Mouse (Mus musculus) liver, embryonic 13.5 days (tissue): ENCODE results near the gene Marf1. TPM values are rescaled to one million over a fixed set of nuclear protein-coding genes. Genes with fewer than 3 reads are reported as not detected.
A peak's percentile ranks its signal among the peaks of the same experiment; 100 is the strongest.
"Not testable (repeated sequence)": the region's sequence is repeated elsewhere in the genome, so short reads cannot be mapped to it uniquely, and the experiment has no call there.

ENCODE experiments used
- ATAC-seq: fragments of 200-750 bp; cut with Nextera tagmentation; 2 replicates; pipeline ENCODE4 v1.8.0; 2017; ENCODE audit warnings: low read depth, mild to moderate bottlenecking, moderate number of reproducible peaks, moderate library complexity
- DNase-seq: peaks from one replicate; pipeline ENCODE4 v3.0.0; 2022
- H3K27ac ChIP-seq: fragments of 300-500 bp; sonication (generic); 2 replicates; pipeline ENCODE4 v1.5.1; 2015; ENCODE audit warnings: moderate library complexity, mild to moderate bottlenecking, inconsistent platforms
- H3K27me3 ChIP-seq: fragments of 300-500 bp; sonication (generic); 2 replicates; pipeline ENCODE4 v1.6.1; 2015; ENCODE audit warnings: mild to moderate bottlenecking, inconsistent platforms
- H3K36me3 ChIP-seq: fragments of 300-500 bp; sonication (generic); 2 replicates; pipeline ENCODE4 v1.6.1; 2015; ENCODE audit warnings: mild to moderate bottlenecking, inconsistent platforms
- H3K4me1 ChIP-seq: fragments of 300-500 bp; sonication (generic); replicated peaks from 2 replicates; pipeline ENCODE4 v1.6.1; 2015; ENCODE audit warnings: inconsistent platforms
- H3K4me2 ChIP-seq: fragments of 300-500 bp; sonication (generic); 2 replicates; pipeline ENCODE4 v1.6.1; 2015; ENCODE audit warnings: inconsistent platforms, mild to moderate bottlenecking, moderate library complexity
- H3K4me3 ChIP-seq: fragments of 300-500 bp; sonication (generic); replicated peaks from 2 replicates; pipeline ENCODE4 v1.5.1; 2015; ENCODE audit warnings: mild to moderate bottlenecking, inconsistent platforms
- H3K9ac ChIP-seq: fragments of 300-500 bp; sonication (generic); 2 replicates; pipeline ENCODE4 v1.6.1; 2015; ENCODE audit warnings: mild to moderate bottlenecking, inconsistent platforms
- H3K9me3 ChIP-seq: fragments of 300-500 bp; sonication (generic); replicated peaks from 2 replicates; pipeline ENCODE4 v1.6.1; 2016; ENCODE audit warnings: inconsistent platforms
- WGBS: fragments of 180-500 bp; shearing (Covaris S2); methylation state at CpG from one replicate; pipeline ENCODE4 v1.1.7; 2015; ENCODE audit not compliant: insufficient replicate concordance; 5-methylcytosine and 5-hydroxymethylcytosine counted together
- polyA plus RNA-seq: library from polyadenylated mRNA; unstranded; fragments of >200 nt; fragmentation: Nextera tagmentation; extraction: Ambion mirVana; gene quantifications from 2 replicates; pipeline ENCODE4 v1.2.1, GENCODE M21; 2015

The Marf1 gene
- polyA plus RNA-seq, 1 experiment from 2014 or later, result 6.2 TPM

DNA sequence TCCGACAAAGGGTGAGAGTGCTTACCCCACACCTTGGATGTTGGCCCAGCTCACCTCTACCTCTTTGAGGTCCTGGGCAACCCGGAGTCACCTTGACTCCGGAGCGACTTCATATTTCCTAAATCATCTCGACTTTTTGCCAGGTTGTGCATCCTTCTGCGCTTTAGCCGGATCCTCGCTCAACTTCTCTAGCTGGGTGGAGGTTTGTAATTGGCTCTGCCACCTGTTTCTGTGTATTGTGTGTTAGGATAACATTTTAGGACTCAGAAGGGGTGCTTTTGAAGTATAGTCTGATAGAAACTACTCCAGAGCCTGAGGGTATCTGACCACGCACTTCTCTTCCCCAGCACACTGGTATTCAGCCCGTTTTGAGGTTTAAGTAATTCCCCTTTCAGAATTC, 580 bp upstream of the Marf1 start:
- 1% methylated on average over 10 of the region's 10 CpGs for WGBS
- Histone ChIP-seq H3K27me3 (no peaks in the 10 kb centered on the region), H3K9me3 (no peaks in the 10 kb centered on the region), H3K4me3 (peak overlapping the region; percentile 83), H3K36me3 (peaks cover 24% of the 10 kb centered on the region), H3K9ac (peak overlapping the region; percentile 92), H3K4me2 (peak overlapping the region; percentile 81), H3K27ac (peak overlapping the region; percentile 87), H3K4me1 (peaks cover 67% of the 10 kb centered on the region)
- DNase-seq (no peak), ATAC-seq (no peak)

DNA sequence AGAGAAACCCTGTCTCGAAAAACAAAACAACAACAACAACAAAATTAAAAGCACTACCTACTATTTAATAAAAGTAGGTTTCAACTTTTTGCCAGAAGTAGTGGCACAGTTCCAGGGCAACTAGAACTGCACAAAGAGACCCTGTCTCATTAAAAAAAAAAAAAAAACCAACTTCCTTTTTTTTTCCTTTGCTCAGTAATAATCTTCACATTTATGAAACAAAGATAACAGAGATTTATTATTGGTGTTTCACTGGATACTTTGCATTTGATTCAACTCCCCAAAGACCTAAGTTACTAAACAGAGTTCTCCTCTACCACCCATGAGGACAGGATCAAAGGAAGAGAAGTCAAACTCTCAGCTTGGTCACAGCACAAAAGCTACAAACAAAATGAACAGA, 2.2 kb downstream of the Marf1 start:
- Histone ChIP-seq H3K4me1 (peaks cover 61% of the 10 kb centered on the region), H3K36me3 (no peaks in the 10 kb centered on the region), H3K27me3 (no peaks in the 10 kb centered on the region), H3K4me2 (no peak overlapping the region), H3K9me3 (no peaks in the 10 kb centered on the region), H3K27ac (no peak overlapping the region), H3K9ac (no peak overlapping the region), H3K4me3 (no peak overlapping the region)
- ATAC-seq (no peak), DNase-seq (no peak)
- WGBS, result 73% methylated on average over 1 of the region's 1 CpGs

DNA sequence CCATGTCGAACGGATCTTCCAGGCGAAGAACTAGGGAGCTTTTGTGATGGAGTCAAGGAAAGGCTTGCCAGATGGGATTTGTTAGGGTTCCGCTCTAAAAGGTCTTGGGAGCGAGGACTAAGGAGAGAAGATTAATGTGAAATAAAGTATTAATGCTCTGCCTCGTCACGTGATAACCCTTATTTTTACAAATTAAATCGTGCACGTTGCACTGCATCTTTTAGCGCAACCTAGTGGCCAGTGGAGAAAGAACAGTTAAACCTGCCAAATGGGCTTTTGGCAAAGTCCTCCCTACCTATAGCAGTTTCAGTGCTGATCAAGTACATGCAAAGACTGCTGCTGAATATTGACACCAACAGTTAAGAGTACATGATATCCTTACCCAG, 3.4 kb downstream of the Marf1 start:
- ATAC-seq (no peak), DNase-seq (peak; percentile 62)
- Histone ChIP-seq H3K9me3 (no peaks in the 10 kb centered on the region), H3K9ac (peak overlapping the region; percentile 81), H3K4me1 (peaks cover 49% of the 10 kb centered on the region), H3K36me3 (no peaks in the 10 kb centered on the region), H3K27me3 (no peaks in the 10 kb centered on the region), H3K27ac (peak overlapping the region; percentile 90), H3K4me3 (peak overlapping the region; percentile 92), H3K4me2 (peak overlapping the region; percentile 86)
- WGBS, result under 1% methylated on average over 10 of the region's 10 CpGs

DNA sequence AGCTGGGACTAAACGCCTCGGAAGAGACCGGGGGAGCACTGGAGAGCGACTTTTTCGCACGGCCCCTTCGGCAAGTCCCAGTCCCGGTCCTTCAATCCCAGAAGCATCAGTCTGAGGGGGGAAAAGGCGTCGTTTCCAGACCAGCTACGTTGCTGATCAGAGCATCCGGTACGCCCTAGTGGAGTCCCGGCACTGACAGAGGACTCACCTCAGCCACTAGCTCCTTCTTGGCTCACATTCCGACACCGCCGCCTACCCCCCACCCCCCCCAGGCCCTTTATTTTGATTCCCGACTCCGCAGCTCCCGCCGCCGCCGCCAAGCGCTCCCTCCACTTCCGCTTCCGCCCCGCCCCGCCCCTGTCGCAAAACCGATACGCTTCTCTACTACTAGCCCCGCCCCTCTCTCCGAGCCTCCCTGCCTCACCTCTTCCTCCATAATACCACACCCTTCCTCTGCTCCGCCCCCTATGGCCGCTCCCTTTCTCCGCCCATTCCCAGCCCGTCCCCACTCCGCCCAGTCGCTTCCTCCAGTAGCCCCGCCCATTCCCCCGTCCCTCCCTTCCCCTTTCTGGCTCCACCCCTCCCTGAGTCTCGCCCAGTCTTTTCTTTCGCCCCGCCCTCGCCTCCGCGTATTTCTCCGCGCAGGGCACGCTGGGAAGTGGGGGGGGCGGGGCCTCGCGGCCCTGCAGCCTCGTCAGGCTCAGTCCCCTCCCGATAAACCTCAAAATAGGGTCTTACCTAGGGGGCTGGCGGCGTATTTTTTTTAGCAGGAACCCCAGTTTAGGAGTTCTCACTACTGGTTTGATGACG, 4.0 kb downstream of the Marf1 start:
- Histone ChIP-seq H3K4me1 (peaks cover 43% of the 10 kb centered on the region), H3K9ac (peak overlapping the region; percentile 88), H3K9me3 (no peaks in the 10 kb centered on the region), H3K36me3 (no peaks in the 10 kb centered on the region), H3K27me3 (no peaks in the 10 kb centered on the region), H3K4me3 (peak overlapping the region; percentile 92), H3K27ac (peak overlapping the region; percentile 90), H3K4me2 (peak overlapping the region; percentile 86)
- peak; percentile 79 for ATAC-seq
- under 1% methylated on average over 58 of the region's 58 CpGs for WGBS
- DNase-seq, result peak; percentile 99

DNA sequence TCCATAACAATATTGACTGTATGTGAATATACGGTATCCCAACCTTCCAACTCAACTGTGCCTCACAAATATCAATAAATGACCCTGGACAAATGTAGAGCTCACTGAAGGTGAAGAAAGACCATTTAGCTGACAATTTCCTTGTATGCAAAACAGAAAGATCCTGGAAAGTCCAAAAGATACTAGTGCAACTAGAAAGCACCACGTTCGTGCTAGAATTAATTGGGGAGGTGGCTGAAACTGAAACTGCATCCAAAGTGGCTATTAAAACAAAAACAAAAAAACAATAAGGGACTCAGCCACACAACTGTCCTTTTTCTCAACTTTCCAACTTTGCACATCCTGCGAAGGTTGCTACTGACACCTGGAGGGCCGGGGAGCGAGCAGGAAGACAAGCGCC, 4.6 kb downstream of the Marf1 start:
- ATAC-seq, result no peak
- H3K9me3 ChIP-seq, result no peaks in the 10 kb centered on the region
- H3K36me3 ChIP-seq, result 0 out of 2 replicates have a peak, but pooled peaks cover 3% of the 10 kb centered on the region
- H3K4me1 ChIP-seq, result peaks cover 40% of the 10 kb centered on the region
- DNase-seq, result no peak
- H3K27ac ChIP-seq, result peak overlapping the region; percentile 84
- 8% methylated on average over 7 of the region's 7 CpGs for WGBS
- H3K4me2 ChIP-seq, result peak overlapping the region; percentile 84
- H3K27me3 ChIP-seq, result no peaks in the 10 kb centered on the region
- H3K9ac ChIP-seq, result peak overlapping the region; percentile 88
- peak overlapping the region; percentile 92 for H3K4me3 ChIP-seq

DNA sequence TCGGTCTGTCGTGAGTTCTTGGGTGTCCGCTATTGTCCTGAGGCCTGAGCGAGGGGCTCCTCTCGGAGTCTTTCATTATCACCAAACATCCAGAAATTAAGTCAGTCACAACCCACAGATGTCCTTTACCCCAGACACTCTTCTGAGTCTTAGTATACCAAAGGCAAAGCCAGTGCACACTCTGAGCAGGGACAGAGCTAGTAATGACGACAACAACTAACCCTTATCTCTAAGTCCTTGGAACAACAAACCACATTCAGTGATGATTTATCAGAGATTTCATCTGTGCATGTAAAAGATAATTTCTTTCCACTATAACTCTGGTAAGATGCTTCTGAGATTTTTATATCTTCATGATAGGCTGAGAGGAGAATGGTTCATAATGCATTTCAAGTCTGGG, 6.8 kb downstream of the Marf1 start:
- Histone ChIP-seq H3K27ac (no peak overlapping the region), H3K9ac (no peak overlapping the region), H3K27me3 (no peaks in the 10 kb centered on the region), H3K4me2 (no peak overlapping the region), H3K4me1 (peaks cover 25% of the 10 kb centered on the region), H3K4me3 (no peak overlapping the region), H3K36me3 (peaks cover 24% of the 10 kb centered on the region), H3K9me3 (no peaks in the 10 kb centered on the region)
- WGBS, result 60% methylated on average over 6 of the region's 6 CpGs
- no peak for DNase-seq
- ATAC-seq, result no peak

DNA sequence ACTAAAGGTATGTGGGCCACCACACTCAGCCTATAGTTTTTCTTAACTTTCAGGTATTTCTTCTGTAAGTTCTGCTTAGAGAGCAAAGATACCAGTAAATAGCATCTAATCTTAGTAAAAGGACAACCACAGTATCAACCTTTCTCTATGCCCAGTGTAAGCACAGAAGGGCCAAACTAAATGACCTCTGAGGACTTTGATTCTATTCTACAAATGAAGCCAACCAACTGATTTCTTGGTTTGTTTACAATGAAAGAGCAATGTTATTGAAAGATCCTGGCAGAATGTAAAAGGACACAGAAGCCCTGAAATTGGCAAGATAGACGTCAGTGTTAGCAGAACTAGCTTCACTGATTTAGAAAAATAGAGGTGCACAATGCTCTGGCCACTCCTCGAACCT, 7.5 kb downstream of the Marf1 start:
- Histone ChIP-seq H3K36me3 (peaks cover 31% of the 10 kb centered on the region), H3K4me1 (peaks cover 25% of the 10 kb centered on the region)
- not testable (repeated sequence) for ATAC-seq, DNase-seq, H3K9ac ChIP-seq, H3K27me3 ChIP-seq, H3K4me2 ChIP-seq, H3K9me3 ChIP-seq, H3K4me3 ChIP-seq, H3K27ac ChIP-seq
- WGBS, result 50% methylated on average over 1 of the region's 2 CpGs

DNA sequence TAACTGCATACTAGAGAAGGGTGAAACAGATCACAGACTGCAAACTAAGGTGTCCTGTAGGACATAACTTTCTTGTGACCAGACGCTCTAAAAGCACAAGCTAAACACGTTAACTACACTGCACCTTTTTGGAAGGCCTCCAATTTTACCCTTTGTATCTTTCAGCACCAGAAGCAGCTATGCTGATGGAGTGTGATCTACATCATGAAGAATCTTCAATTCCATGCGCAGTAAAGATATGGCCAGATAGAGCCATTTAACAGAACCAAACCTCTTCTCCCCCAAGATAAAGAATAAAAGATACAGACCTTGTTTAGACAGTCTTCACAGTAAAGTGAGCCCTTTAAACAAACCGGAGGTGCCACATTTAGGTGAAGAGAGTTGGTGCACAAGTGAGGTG, 11.4 kb downstream of the Marf1 start:
- Histone ChIP-seq H3K9ac (no peak overlapping the region), H3K4me3 (no peak overlapping the region), H3K4me1 (peaks cover 3% of the 10 kb centered on the region; the same call in 1 of the 2 replicates), H3K27ac (no peak overlapping the region), H3K9me3 (no peaks in the 10 kb centered on the region), H3K4me2 (no peak overlapping the region), H3K36me3 (peaks cover 56% of the 10 kb centered on the region), H3K27me3 (no peaks in the 10 kb centered on the region)
- DNase-seq, result no peak
- WGBS, result 82% methylated on average over 4 of the region's 4 CpGs
- ATAC-seq, result no peak

DNA sequence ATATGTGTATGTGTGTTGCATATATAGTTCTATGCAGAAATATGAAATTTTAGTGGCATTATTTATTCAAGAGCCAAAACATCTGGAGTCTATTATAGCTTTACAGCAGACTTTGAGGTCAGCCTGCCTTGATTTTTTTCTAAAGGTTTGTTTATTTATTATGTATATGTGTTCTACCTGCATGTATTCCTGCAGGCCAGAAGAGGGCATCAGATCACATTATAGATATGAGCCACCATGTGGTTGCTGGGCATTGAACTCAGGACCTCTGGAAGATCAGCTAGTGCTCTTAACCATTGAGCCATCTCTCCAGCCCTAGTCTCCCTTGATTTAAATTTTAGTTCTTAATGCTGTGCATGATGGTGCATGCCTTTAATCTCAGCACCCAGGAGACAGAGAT, 15.4 kb downstream of the Marf1 start:
- Histone ChIP-seq H3K4me1 (no peaks in the 10 kb centered on the region), H3K9me3 (no peaks in the 10 kb centered on the region), H3K4me3 (no peak overlapping the region), H3K27me3 (no peaks in the 10 kb centered on the region), H3K4me2 (no peak overlapping the region), H3K36me3 (peaks cover 76% of the 10 kb centered on the region), H3K27ac (no peak overlapping the region), H3K9ac (no peak overlapping the region)
- ATAC-seq, result no peak
- no peak for DNase-seq

DNA sequence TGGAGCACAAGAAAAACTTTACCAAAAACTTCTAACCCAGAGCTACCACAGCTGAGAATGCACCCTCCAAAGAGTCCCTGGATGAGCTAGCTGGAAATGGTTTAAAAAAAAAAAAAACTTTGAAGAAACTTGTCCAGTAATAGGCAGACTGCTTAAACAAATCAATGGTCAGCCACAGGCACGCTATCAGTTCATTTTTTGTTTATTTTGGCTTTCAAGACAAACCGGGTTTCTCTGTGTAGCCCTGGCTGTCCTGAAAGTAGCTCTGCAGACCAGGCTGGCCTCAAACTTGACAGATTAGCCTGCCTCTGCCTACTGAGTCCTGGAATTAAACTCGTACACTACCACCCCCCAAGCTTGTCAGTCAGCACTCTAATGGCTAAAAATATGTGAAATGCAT, 19.9 kb downstream of the Marf1 start:
- H3K9me3 ChIP-seq, result no peaks in the 10 kb centered on the region
- no peak for DNase-seq
- no peak overlapping the region for H3K4me3 ChIP-seq
- WGBS, result 71% methylated on average over 3 of the region's 3 CpGs
- no peaks in the 10 kb centered on the region for H3K27me3 ChIP-seq
- no peak for ATAC-seq
- no peak overlapping the region for H3K27ac ChIP-seq
- no peak overlapping the region for H3K9ac ChIP-seq
- no peaks in the 10 kb centered on the region for H3K4me1 ChIP-seq
- peaks cover 80% of the 10 kb centered on the region for H3K36me3 ChIP-seq
- H3K4me2 ChIP-seq, result no peak overlapping the region

DNA sequence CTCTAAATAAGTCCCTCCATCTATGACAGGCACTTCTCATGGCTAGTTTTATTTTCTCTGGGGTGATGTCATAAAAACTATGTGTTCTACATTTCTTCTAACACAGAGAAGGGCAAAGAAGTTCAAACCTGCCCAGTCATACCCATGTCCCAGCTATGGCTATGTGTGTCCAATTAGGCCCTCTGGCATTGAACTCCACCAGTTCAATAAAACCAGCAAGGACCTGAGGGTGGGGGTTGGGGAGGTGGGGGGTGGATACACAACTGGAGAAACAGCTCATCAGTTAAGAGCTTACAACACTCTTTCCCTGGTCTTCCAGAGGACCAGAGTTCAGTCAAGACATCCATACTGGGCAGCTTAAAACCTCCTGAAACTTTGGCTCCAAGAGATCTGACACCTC, 24.0 kb downstream of the Marf1 start:
- H3K9ac ChIP-seq, result no peak overlapping the region
- H3K36me3 ChIP-seq, result peaks cover 85% of the 10 kb centered on the region
- no peak overlapping the region for H3K4me2 ChIP-seq
- H3K27me3 ChIP-seq, result no peaks in the 10 kb centered on the region
- ATAC-seq (no peak), DNase-seq (no peak)
- no peak overlapping the region for H3K4me3 ChIP-seq
- H3K4me1 ChIP-seq, result no peaks in the 10 kb centered on the region
- no peaks in the 10 kb centered on the region for H3K9me3 ChIP-seq
- no peak overlapping the region for H3K27ac ChIP-seq

DNA sequence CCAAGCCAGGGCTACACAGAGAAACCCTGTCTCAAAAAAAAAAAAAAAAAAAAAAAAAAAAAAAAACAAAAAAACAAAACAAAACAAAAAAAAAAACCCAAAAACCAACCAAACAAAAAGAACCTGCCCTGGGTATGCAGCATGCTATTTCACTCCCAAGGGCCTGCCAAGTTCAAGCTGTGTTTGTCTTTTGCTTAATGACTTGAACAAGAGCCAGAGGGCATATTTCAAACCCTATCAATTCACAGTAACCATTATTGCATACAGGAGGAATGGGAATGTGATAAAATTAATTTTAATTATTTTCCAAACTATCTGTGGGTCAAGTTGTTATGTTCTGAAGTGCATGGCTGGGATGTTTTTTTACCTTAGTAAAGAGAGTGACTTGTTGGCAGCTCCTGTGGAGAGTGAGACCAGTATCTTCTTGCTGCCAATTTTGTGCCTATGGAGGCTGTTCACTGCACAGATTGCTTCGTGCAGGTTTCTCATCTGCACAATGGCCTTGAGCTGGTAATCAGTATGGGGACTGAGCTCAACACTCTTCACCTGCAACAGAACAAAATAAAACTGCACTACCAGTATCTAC, 25.1 kb downstream of the Marf1 start:
- no peaks in the 10 kb centered on the region for H3K27me3 ChIP-seq
- H3K4me1 ChIP-seq, result no peaks in the 10 kb centered on the region
- peaks cover 90% of the 10 kb centered on the region for H3K36me3 ChIP-seq
- H3K4me2 ChIP-seq, result no peak overlapping the region
- H3K9me3 ChIP-seq, result no peaks in the 10 kb centered on the region
- no peak overlapping the region for H3K9ac ChIP-seq
- ATAC-seq, result no peak
- H3K27ac ChIP-seq, result no peak overlapping the region
- 78% methylated on average over 1 of the region's 1 CpGs for WGBS
- no peak overlapping the region for H3K4me3 ChIP-seq
- DNase-seq, result no peak
